Mouse (Mus musculus): ENCODE results near the gene Tnxb. TPM values are rescaled to one million over a fixed set of nuclear protein-coding genes. Genes with fewer than 3 reads are reported as not detected.

The Tnxb gene
- total RNA-seq (2021), result 10 to 100 TPM; 35.6 to 39.7 TPM

DNA sequence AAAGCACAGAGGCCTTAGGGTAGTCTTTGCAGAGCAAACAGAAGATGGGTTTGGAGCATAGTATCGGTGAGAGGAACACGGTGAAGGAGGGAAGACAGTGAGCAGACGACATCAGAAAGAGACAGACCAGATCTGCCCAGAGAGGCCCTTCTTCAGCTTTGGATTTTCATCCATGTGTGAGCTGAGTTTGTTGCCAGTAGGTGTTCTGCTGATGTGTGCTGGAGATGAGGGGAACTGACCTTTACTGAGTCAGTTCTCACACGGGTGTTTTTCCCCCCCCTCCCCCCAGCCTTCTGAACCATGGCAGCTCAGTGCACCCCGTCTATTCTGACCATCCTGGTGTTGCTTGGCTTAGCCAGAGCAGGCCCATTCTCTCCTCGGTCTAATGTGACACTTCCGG, at the start of gene Tnxb:
Gene Tnxb, plus strand, starts transcription at position 301 of the 400 bp plus-strand sequence.
- DNase-seq, result no peak
- intact Hi-C loops (cut with DNase I), result no loop called here

- intact Hi-C loops (cut with DNase I), result no loop called here
- DNase-seq, result no peak
Measured at GRCm38 (mm10) chr17:34621006-34621405, 49.3 kb upstream of the Tnxb start.

DNA sequence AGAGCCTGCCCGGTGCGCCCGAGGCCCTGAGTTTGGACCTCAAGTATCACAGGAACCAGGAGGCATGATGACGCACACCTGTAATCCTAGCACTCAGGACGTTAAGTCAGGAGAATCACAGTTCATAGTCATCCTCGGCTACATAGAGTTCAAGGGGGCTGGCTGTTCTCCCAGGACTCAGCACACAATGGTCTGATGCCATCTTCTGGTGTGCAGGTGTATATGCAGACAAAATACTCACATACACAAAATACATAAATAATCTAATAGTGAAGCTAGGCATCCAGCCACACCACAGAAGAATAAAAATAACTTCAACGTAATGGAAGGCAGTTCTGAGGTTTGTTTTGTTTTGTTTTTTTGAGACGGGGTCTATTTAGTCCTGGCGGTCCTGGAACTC, 47.2 kb upstream of the Tnxb start:
- DNase-seq, result no peak
- intact Hi-C loops (cut with DNase I), result no loop called here

- no peak for DNase-seq
- intact Hi-C loops (cut with DNase I), result no loop called here
Measured at GRCm38 (mm10) chr17:34624981-34625380, 45.4 kb upstream of the Tnxb start.

DNA sequence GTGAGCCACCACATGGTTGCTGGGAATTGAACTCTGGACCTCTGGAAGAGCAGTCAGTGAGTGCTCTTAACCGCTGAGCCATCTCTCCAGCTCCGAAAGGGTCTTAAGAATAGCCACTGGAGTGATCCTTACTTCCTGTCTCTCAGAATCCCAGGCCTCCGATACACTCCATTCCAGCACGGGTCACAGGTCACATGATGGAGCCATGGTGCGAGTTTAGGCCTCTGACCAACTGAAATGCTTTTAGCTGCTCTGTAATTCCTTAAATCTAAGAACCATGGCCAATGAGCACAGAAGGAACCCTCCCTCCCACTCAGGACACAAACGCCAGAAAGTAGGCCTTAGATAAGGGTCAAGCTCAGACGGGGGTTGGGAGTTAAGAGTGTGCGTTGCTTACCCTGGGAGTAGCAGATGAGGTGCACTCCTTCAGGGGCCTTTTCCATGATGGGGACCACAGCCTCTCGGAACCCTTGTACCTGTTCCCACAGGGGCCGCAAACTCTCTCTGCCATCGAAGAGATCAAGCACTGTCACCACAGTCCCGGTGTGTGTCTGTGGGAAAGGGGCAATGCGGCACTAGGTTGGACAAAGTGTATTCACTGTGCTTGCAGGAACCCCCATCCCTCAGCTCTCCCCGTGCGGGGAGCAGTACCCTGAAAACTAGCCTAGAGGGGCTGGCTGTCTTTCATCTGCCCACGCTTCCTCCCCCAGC, 44.1 kb upstream of the Tnxb start:
- no peak for DNase-seq
- intact Hi-C loops (cut with DNase I), result no loop called here

- no peak for DNase-seq
- intact Hi-C loops (cut with DNase I), result loop anchor here (1.0 kb wide), 1 partner anchor 20 kb away; no protein-coding TSS in a partner anchor
Measured at GRCm38 (mm10) chr17:34626773-34627092, 43.6 kb upstream of the Tnxb start.

DNA sequence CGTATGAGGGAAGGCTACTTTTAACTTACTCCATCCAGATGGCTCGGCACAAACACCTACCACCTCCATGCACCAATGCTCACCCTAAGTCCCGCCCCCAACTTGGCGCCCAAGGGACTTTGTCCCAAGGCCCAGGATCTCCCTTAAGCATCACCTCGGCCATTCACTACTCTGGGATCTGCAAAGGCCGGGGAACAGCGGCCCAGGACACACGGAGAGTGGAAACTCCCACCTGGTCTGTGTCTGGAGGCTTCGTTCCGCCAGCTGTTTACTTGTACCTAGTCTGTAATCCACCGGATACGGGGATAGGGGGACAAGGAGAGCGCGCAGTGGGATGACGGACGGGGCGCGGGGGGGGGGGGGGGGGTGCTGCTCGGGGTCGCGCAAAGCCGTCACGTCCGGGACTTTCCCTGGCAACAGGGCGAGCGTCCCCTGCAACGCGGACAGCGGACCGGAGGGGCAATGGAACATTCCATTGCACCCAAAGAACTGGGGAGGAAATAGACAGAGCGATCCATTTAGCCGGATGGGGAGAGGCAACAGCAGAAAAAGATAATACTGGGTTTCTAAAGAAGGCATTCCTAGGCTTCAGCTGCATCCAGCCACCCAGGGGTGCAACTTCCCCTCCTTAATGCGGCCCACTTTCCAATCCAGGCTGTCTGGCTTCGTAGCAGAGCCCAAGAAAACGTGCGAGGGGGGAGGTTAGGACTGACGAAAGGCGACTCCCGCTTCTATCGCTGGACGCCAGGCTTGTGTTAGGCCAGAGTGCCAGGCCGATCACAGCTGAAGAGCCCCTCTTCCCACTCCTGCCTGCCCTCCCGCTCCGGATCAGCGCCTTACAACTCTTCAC, 43.0 kb upstream of the Tnxb start:
- intact Hi-C loops (cut with DNase I), result loop anchor here (1.0 kb wide), 1 partner anchor 21 kb away; no protein-coding TSS in a partner anchor

GRCm38 (mm10) chr17:34627943-34628643, 42.2 kb upstream of the Tnxb start, which contains the start of gene Ppt2:
TSS of gene Ppt2 (minus strand) at chr17:34628510.
- DNase-seq, result peak in 1 of 2 experiments; percentile 68
- intact Hi-C loops (cut with DNase I), result loop anchor here (1.0 to 2.0 kb wide), 2 partner anchors 15 to 22 kb away; no protein-coding TSS in a partner anchor

More for the DNA sequence above, 43.0 kb upstream of the Tnxb start:
- peak; percentile 85 to 86 for DNase-seq

GRCm38 (mm10) chr17:34628644-34628967, 41.7 kb upstream of the Tnxb start:
- intact Hi-C loops (cut with DNase I), result loop anchor here (2.0 kb wide), 1 partner anchor 14 kb away; no protein-coding TSS in a partner anchor
- DNase-seq, result no peak

DNA sequence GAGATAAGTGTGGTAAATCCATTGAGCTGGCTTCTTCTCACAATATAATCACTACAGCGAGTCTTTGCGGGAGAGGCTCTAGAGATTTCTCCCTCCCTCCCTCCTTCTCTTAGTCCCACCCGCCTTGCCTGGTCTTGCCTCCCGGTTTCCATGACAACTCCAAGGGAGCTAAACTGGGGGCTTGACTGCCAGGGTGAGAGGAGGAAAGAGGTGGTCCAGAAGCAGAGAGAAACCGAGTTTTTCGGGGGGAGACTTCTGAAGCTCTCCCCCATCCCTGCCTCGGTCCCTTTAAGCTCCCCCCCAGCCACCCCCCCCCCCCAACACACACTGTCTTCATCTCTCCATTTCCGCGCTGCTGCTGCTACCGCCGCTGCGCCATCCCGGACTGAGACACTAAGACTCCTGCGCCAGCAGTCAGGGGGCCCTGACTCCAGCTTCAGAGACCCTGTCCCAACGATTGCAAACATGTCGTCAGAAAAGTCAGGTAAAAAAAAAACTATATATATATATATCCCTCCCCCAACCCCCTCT, 41.0 kb upstream of the Tnxb start, which contains the start of gene Prrt1:
Gene Prrt1, plus strand, starts transcription at position 313 of the 531 bp plus-strand sequence.
- DNase-seq, result peak in 1 of 2 experiments; percentile 29
- intact Hi-C loops (cut with DNase I), result loop anchor here (2.0 kb wide), 1 partner anchor 14 kb away; no protein-coding TSS in a partner anchor

GRCm38 (mm10) chr17:34629796-34630603, 40.3 kb upstream of the Tnxb start:
- DNase-seq, result no peak
- intact Hi-C loops (cut with DNase I), result loop anchor here (2.0 kb wide), 1 partner anchor 13 kb away; no protein-coding TSS in a partner anchor

DNA sequence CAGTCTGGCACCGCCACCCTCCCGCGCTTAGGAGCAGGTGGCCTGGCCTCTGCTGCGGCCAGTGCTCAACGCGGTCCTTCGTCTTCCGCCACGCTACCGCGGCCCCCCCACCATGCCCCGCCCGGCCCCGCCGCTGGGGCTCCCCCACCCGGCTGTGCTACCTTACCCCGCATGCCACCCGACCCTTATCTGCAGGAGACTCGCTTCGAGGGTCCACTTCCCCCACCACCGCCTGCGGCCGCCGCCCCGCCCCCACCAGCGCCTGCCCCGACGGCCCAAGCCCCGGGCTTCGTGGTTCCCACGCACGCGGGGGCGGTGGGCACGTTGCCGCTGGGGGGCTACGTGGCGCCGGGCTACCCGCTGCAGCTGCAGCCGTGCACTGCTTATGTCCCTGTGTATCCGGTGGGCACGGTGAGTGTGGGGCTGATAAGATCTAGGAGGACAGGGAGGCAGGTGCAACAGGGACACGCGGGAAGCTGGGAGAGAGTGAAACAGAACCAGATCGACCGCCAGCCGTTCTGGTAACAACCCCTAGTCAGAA, 39.5 kb upstream of the Tnxb start:
- no peak for DNase-seq
- intact Hi-C loops (cut with DNase I), result no loop called here

GRCm38 (mm10) chr17:34631647-34632046, 38.7 kb upstream of the Tnxb start:
- no peak for DNase-seq
- intact Hi-C loops (cut with DNase I), result no loop called here

DNA sequence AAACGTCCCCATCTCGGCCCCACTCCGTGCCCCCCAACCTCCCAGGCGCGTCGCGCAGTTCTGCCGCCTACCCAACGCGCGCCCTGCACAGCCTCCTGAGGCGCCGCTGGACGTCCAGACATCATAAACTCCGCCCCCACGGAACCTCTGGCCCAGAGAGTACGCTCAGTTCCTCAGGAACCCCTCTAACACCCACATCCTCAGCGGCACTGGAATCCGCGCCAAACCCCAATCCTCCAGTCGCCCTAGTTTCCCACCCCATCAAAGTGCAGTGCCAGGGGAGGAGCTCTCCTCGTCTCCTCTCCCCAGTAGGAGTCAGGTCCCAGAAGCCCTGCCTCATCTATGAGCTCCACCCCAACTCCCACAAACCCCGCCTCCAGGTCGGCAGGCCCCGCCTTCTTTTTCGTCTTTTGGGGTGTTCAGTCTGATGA, 38.1 kb upstream of the Tnxb start:
- intact Hi-C loops (cut with DNase I), result no loop called here
- peak; percentile 80 to 84 for DNase-seq

DNA sequence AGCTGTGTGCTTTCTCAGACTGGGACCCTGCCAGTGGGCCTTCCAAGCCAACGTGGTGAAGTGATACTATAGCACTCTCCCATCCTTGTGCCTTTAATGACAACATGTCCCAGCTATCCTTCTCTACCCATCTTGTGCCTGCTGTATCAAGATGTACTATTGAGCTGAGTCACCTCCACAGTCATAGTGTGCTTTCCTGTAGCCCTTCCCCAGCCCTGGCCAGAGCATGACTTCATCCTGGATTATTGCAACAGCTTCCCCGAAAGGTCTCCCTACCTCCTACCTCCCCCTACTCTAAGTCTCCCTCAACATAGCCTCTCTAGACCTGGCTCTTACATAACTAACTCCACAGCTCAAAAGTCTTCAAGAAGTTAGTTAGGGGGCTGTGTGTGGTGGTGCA, 34.7 kb upstream of the Tnxb start:
- intact Hi-C loops (cut with DNase I), result no loop called here
- no peak for DNase-seq

GRCm38 (mm10) chr17:34637459-34637858, 32.9 kb upstream of the Tnxb start:
- peak in 1 of 2 experiments; percentile 1 for DNase-seq
- intact Hi-C loops (cut with DNase I), result no loop called here

DNA sequence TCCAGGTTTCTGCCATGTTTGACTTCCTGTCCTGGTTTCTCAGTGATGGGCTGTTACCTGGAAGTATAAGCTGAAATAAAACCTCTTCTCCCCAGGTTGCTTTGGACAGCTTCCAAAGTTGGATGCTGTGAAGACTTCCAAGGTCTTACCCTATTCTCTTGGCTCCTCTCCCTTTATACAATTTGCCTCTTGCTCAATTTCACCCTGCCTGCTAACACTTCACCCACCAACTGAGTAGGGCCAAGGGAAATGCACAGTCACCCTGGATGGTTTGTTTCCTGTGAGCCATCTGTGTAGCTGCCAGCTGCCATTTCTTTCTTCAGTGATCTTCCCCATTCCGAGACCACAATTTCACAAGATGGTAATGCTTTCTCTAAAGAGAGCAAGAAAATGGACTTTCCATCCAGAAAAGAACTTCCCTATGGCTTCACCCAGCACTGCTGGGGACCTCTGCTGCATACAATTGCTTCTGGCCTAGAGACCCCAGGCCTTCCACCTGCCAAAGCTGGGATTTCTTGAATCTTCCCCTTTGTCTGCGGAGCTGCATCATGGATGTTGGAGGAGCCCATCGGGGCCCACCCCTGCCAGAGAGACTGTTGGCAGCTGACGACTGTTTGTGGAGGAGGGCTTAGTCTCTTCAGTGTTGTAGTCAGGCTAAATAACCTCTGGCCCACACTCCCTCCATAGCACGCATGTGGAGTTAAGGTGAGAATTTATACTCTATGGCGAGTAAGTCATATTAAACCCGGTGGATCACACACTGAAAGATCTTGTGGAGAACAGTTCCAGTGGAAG, 30.7 kb upstream of the Tnxb start:
- intact Hi-C loops (cut with DNase I), result no loop called here
- DNase-seq, result peak in 1 of 2 experiments; percentile 3

DNA sequence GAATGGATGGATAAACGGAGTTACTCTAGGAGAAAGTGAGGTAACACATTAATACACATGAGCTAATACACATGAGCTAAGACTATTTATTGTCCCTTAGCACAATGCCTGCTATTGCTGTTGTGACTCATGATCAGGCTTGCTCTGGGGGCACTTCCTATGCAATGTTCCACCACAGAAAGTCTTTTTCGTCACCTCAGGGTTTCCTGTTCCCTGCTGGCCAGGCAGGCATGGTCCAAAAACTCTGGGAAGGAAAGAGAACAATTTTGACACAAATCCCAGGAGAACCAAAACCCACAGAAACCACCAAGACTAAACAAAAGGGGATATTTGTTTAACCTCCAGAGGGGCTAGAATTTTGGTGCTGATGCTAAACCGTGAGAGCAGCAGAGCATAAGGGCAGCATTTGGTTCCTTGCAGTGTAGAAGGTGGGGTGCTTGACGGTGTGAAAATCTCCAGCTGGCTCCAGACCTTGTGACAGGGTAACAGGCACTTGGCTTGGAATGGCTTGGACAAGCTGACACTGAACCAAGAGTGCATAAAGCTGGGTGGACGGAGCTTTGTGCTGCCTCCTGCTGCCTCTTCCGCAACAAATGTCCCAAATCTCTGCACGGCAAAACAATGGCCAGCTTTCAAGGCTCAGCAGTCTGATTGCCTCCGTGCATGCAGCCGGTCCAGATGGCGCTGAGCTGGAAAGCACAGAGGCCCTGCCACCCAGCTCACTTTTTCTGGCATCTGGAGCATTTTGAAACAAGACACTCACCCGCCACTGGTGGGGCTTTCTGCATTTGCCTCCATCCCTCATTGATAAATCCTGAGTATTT, 29.3 kb upstream of the Tnxb start:
- peak; percentile 54 to 69 for DNase-seq
- intact Hi-C loops (cut with DNase I), result no loop called here
